Mouse (Mus musculus) spleen, postnatal 36 days (tissue): ENCODE data around the gene Crlf2.

Source experiments
- DNase-seq, 2 experiments: peaks; one replicate each; pipeline ENCODE4 v3.0.0; 2022; ENCODE audit warnings: low spot score in 2 of 2, mixed read lengths in 1 of 2

The Crlf2 gene

DNA sequence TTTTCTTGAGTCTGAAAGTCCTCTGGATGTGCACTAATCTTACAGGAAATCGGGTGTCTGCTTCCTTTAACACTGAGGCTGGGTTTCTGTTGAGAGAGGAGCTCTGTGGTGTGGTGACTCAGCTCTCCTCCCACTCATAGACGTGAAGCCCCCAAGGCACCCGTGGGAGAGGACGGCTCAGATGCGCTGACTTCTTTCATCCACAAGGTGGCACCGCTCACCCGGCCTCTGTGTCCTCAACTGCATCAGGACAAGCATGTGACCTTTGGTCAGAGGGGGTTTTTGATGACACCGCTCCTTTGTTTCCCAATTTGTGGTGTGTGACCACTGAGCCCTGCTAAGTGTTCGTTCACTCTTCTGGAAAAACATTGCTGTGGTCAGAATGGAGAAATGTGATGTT lies 10.1 kb downstream of the Crlf2 start:
- peak; percentile 10 to 42 for DNase-seq

DNA sequence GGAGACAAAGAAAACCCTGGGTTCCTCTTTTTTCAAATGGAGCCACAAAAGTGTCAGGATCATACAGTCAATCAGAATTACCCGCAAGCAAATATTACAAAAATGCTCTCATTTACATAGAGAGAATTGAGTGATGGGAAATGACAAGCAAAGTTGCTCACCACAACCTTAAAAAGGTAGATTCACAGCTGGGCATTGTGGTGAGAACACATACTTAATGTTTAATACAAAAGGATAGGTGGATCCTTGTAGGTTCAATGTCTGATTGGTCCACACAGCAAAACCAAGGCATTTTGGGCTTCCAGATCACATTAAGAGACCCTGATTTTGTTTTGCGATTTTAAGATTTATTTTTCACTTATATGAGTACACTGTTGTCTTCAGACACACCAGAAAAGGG lies 11.7 kb downstream of the Crlf2 start:
- no peak for DNase-seq

DNA sequence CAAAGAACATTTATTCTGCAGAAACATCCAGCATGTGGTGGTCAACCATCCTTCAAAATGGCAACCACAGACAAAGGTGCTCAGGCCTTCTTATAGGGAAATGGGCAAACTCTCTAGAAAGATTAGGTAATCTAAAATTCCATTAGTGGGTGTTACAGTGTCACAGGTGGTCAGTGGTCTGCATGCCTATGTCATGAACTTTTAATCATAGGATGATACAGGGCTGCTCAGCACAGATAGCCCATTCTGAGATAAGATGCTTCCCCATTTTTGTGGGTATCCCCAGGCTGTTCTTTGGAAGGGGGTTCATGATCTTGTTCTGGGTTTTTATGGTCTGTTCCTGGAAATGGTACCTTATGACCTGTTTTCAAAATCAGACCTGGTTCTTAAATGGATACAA lies 49.1 kb downstream of the Crlf2 start:
- no peak for DNase-seq

DNA sequence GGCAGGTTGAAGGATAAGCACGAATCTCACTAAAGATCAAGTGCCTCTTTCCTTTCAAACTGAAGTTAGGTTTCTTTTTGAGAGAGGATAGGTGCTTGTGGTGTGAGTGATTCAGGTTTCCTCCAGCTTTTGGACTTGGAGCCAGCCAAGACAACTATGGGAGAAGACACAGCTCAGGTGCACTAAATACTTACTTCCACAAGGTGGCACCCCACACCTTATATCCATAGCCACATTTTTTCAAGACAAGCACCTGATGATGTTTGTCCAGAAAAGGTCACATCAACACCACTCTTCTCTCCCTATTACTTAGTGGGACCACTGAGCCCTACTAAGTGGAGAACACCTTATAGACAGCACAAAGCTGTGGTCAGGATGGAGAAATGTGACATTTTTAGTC lies 52.1 kb downstream of the Crlf2 start:
- no peak for DNase-seq
